Mouse (Mus musculus) frontal cortex, postnatal 36 days (tissue): ENCODE results near the gene Gm4175.
"Not testable (repeated sequence)": the region's sequence is repeated elsewhere in the genome, so short reads cannot be mapped to it uniquely, and the experiment has no call there.

Experiments used
- DNase-seq, 2 experiments: peaks; one replicate each; pipeline ENCODE4 v3.0.0; 2022; ENCODE audit warnings: low spot score in 2 of 2

The Gm4175 gene

DNA sequence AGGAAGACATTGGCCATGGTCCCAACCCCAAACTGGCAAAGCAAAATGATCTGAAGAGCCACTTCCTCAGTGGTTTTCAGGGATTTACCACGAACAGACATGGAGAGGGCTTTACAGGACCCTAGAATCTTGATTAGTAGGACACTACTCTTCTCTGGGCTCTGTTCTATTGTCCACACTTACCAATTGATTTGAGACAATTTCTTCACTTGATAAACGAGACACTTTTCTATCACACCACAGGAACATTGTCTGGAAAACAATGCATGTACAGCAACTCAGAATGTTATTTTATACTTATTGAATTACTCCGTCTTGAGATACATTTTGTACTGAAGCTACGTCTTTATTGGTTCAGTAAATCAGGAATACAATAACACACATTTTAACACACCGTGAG is at the start of gene Gm4175:
Gm4175 (minus strand) TSS at position 101 of the 400 bp plus-strand sequence.
- not testable (repeated sequence) for DNase-seq

DNA sequence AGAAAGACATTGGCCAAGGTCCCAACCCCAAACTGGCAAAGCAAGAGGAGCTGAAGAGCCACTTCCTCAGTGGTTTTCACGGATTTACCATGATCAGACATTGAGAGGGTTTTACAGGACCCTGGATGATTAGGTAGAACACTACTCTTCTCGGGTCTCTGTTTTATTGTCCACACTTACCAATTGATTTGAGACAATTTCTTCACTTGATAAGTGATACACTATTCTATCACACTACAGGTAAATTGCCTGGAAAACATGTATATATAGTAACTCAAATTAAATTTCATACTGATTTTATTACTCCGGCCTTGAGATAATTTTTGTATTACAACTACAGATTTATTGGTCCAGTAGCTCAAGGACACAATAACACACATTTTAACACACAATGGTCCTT is 35.4 kb upstream of the Gm4175 start, which contains the start of gene Gm4177:
Gm4177 (minus strand) TSS at position 101 of the 400 bp plus-strand sequence.
- not testable (repeated sequence) for DNase-seq
